Mouse (Mus musculus): ENCODE data around the gene Hilpda.

- TF ChIP-seq POLR2A (IDR thresholded peaks at IDR 0.05; ENCODE audit: extremely low read depth, insufficient read depth, low read length) (no peak), CTCF (IDR thresholded peaks at IDR 0.05; ENCODE audit: low read depth, low read length) (no peak)
Measured at GRCm38 (mm10) chr6:29308846-29309605, 36.7 kb downstream of the Hilpda start.
